Mouse (Mus musculus) stomach, postnatal 0 days (tissue): ENCODE results near the gene Hyal2. TPM values are rescaled to one million over a fixed set of nuclear protein-coding genes. Genes with fewer than 3 reads are reported as not detected.

Experiments
- ATAC-seq: fragments of 200-750 bp; cut with Nextera tagmentation; 2 replicates; pipeline ENCODE4 v1.8.0; 2017; ENCODE audit not compliant: low FRiP score, low TSS enrichment
- DNase-seq: peaks from one replicate; pipeline ENCODE4 v3.0.0-alpha.2; 2016; ENCODE audit warnings: low spot score
- H3K27ac ChIP-seq: fragments of 300-500 bp; sonication (generic); replicated peaks from 2 replicates; pipeline ENCODE4 v1.5.1; 2014; ENCODE audit warnings: mild to moderate bottlenecking, control low read depth
- H3K27me3 ChIP-seq: fragments of 300-500 bp; sonication (generic); 2 replicates; pipeline ENCODE4 v1.6.1; 2014; ENCODE audit warnings: low read length; ENCODE audit not compliant: control insufficient read depth, insufficient read depth
- H3K36me3 ChIP-seq: fragments of 300-500 bp; sonication (generic); 2 replicates; pipeline ENCODE4 v1.6.1; 2014; ENCODE audit warnings: low read length, mixed read lengths; ENCODE audit not compliant: control insufficient read depth, insufficient read depth
- H3K4me1 ChIP-seq: fragments of 300-500 bp; sonication (generic); replicated peaks from 2 replicates; pipeline ENCODE4 v1.6.1; 2014; ENCODE audit warnings: antibody characterized with exemption; ENCODE audit not compliant: control insufficient read depth, insufficient read depth
- H3K4me2 ChIP-seq: fragments of 300-500 bp; sonication (generic); replicated peaks from 2 replicates; pipeline ENCODE4 v1.6.1; 2014; ENCODE audit warnings: low read depth, mild to moderate bottlenecking, control low read depth, moderate library complexity
- H3K4me3 ChIP-seq: fragments of 300-500 bp; sonication (generic); 2 replicates; pipeline ENCODE4 v1.5.1; 2014; ENCODE audit warnings: low read depth, low read length, control low read depth
- H3K9ac ChIP-seq: fragments of 300-500 bp; sonication (generic); 2 replicates; pipeline ENCODE4 v1.6.1; 2014; ENCODE audit warnings: mild to moderate bottlenecking, low read length, control low read depth, mixed read lengths
- H3K9me3 ChIP-seq: fragments of 300-500 bp; sonication (generic); 2 replicates; pipeline ENCODE4 v1.6.1; 2016; ENCODE audit warnings: low read length; ENCODE audit not compliant: control insufficient read depth
- CTCF ChIP-seq: IDR thresholded peaks from 2 replicates; pipeline ENCODE4 v1.5.1; 2016; ENCODE audit warnings: antibody characterized with exemption, low read depth, mild to moderate bottlenecking, moderate library complexity
- EP300 ChIP-seq: optimal IDR thresholded peaks from 2 replicates; pipeline ENCODE3; 2016; ENCODE audit warnings: antibody characterized with exemption
- WGBS: fragments of 180-500 bp; shearing (Covaris S2); extraction: QIAGEN DNeasy Blood & Tissue Kit; methylation state at CpG from one replicate; pipeline ENCODE4 v1.1.7; 2014; 5-methylcytosine and 5-hydroxymethylcytosine counted together
- polyA plus RNA-seq: library from polyadenylated mRNA; unstranded; fragments of >200 nt; fragmentation: Nextera tagmentation; extraction: Ambion mirVana; gene quantifications from 2 replicates; pipeline ENCODE4 v1.2.1, GENCODE M21; 2015

The Hyal2 gene
- polyA plus RNA-seq, 1 experiment from 2014 or later: 50.4 TPM

- H3K4me3 ChIP-seq: peak overlapping the region; percentile 32
- ATAC-seq: peak; percentile 73
- TF ChIP-seq EP300: no peak
- TF ChIP-seq CTCF: peak; percentile 30
- no peaks in the 10 kb centered on the region for H3K9me3 ChIP-seq
- H3K27me3 ChIP-seq: peaks cover 2% of the 10 kb centered on the region; the same call in 1 of the 2 replicates
- peaks cover 4% of the 10 kb centered on the region; the same call in 1 of the 2 replicates for H3K4me1 ChIP-seq
- DNase-seq: peak; percentile 92
- 5% methylated on average over 40 of the region's 44 CpGs for WGBS
- no peaks in the 10 kb centered on the region for H3K36me3 ChIP-seq
- H3K4me2 ChIP-seq: peak overlapping the region; percentile 66
- H3K9ac ChIP-seq: no peak overlapping the region
- no peak overlapping the region for H3K27ac ChIP-seq
Observed at GRCm38 (mm10) chr9:107526198-107527026, 41.3 kb upstream of the Hyal2 start.

GRCm38 (mm10) chr9:107533791-107534407 lies 33.8 kb upstream of the Hyal2 start, which contains the start of gene Tmem115:
Tmem115 (plus strand) TSS chr9:107533945.
- TF ChIP-seq EP300 (no peak), CTCF (peak; percentile 41)
- peak within 1 kb of the TSS; percentile 95 for H3K4me2 ChIP-seq
- no peaks in the 10 kb centered on the region for H3K9me3 ChIP-seq
- peak within 1 kb of the TSS; percentile 84 for H3K4me3 ChIP-seq
- peaks cover 8% of the 10 kb centered on the region; the same call in 1 of the 2 replicates for H3K4me1 ChIP-seq
- ATAC-seq (peak; percentile 99), DNase-seq (peak; percentile 94)
- H3K9ac ChIP-seq: peak within 1 kb of the TSS; percentile 91
- H3K27ac ChIP-seq: peak within 1 kb of the TSS; percentile 94
- WGBS: under 1% methylated on average over 47 of the region's 48 CpGs
- H3K27me3 ChIP-seq: no peaks in the 10 kb centered on the region
- no peaks in the 10 kb centered on the region; the same call in 1 of the 2 replicates for H3K36me3 ChIP-seq

DNA sequence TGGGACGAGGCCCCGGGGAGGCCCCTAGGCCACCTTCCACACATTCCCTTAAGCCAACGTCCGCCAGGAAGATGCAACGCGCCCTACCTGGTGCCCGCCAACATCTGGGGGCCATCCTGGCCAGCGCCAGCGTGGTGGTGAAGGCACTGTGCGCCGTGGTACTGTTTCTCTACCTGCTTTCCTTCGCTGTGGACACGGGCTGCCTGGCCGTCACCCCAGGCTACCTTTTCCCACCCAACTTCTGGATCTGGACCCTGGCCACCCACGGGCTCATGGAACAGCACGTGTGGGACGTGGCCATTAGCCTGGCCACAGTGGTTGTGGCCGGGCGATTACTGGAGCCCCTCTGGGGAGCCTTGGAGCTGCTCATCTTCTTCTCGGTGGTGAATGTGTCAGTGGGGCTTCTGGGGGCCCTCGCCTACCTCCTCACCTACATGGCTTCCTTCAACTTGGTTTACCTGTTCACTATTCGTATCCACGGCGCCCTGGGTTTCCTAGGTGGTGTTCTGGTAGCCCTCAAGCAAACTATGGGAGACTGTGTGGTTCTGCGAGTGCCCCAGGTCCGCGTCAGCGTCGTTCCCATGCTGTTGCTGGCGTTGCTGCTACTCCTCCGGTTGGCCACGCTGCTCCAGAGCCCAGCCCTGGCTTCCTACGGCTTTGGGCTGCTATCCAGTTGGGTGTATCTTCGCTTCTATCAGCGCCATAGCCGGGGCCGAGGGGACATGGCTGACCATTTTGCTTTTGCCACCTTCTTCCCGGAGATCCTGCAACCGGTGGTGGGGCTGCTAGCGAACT lies 33.1 kb upstream of the Hyal2 start:
- Histone ChIP-seq H3K9me3 (no peaks in the 10 kb centered on the region), H3K9ac (peak overlapping the region; percentile 91), H3K27me3 (no peaks in the 10 kb centered on the region), H3K27ac (peak overlapping the region; percentile 94), H3K4me2 (peak overlapping the region; percentile 95), H3K4me3 (peak overlapping the region; percentile 84), H3K36me3 (peaks cover 5% of the 10 kb centered on the region; the same call in 1 of the 2 replicates), H3K4me1 (peaks cover 8% of the 10 kb centered on the region; the same call in 1 of the 2 replicates)
- DNase-seq (peak; percentile 51), ATAC-seq (no peak)
- TF ChIP-seq EP300: no peak
- WGBS: under 1% methylated on average over 40 of the region's 40 CpGs

DNA sequence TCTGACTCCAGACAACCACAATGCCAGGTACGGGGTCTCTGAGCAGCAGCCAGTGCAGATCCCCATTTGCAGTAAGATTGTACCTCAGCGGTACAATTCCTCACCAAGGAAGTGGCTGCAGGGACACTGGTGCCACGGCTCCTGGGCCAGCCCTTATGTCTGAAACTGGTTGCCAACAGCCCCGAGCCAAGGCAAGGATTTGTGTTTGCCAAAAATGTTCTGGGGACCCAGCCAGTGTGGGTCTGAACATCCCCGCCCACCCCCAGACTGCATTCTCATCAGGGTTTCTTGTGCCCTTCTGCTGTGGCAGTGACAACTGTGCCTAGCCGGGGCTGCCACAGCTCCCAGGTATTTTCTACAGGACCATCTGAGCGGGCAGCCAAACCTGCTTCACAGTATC lies 29.5 kb upstream of the Hyal2 start:
- Histone ChIP-seq H3K27me3 (no peaks in the 10 kb centered on the region), H3K4me1 (peaks cover 8% of the 10 kb centered on the region; the same call in 1 of the 2 replicates), H3K4me3 (no peak overlapping the region), H3K4me2 (no peak overlapping the region), H3K27ac (no peak overlapping the region), H3K9ac (no peak overlapping the region), H3K9me3 (no peaks in the 10 kb centered on the region), H3K36me3 (peaks cover 9% of the 10 kb centered on the region)
- 92% methylated on average over 7 of the region's 7 CpGs for WGBS
- no peak for ATAC-seq
- TF ChIP-seq EP300 (no peak), CTCF (no peak)
- DNase-seq: no peak

GRCm38 (mm10) chr9:107538711-107539110 lies 29.0 kb upstream of the Hyal2 start:
- Histone ChIP-seq H3K27ac (no peak overlapping the region), H3K9me3 (no peaks in the 10 kb centered on the region), H3K9ac (no peak overlapping the region), H3K4me2 (no peak overlapping the region), H3K27me3 (no peaks in the 10 kb centered on the region), H3K4me1 (peaks cover 8% of the 10 kb centered on the region; the same call in 1 of the 2 replicates), H3K4me3 (no peak overlapping the region), H3K36me3 (peaks cover 9% of the 10 kb centered on the region)
- WGBS: 91% methylated on average over 3 of the region's 3 CpGs
- DNase-seq (no peak), ATAC-seq (no peak)
- no peak for TF ChIP-seq EP300
- no peak for TF ChIP-seq CTCF
